Mouse (Mus musculus): ENCODE data around the gene Cldn16. TPM values are rescaled to one million over a fixed set of nuclear protein-coding genes. Genes with fewer than 3 reads are reported as not detected.

Cldn16 gene
- total RNA-seq, 2 experiments from 2014 or later, result not detected

DNA sequence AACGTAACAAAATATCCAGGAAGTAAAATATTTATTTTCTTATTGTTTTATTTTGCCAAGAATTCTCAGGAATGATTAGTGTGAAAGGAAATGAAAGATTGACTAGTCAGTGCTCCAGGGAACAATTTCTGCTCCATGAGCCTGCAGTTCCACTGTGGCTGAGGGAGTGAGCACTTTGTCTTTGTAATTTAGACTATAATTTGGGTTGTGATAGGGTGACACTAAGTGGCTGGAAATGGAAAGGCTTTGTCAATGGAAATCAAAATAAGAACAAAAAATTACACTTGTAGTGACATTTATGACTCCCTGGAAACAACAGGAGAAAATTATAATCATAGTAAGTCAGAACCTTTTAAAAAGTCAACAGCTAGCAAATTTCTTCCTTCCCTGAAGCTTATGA is 69.4 kb downstream of the Cldn16 start:
- intact Hi-C loops (cut with DNase I; ENCODE audit: low total_unique reads), result no loop called here

More for the DNA sequence above, 69.4 kb downstream of the Cldn16 start:
- DNase-seq, result no peak

Other genes starting within 250 kb of the Cldn16 start
- 1 to 10 TPM; 3.4 to 5.5 TPM for gene Cldn1, start 91.3 kb upstream of the Cldn16 start, total RNA-seq (2021)
- not detected for gene Tmem207, start 63.6 kb downstream of the Cldn16 start, total RNA-seq (2021)
- gene Il1rap, start 118.6 kb downstream of the Cldn16 start, total RNA-seq (2021), result 1 to 10 TPM; 3.2 to 3.3 TPM

Data from gastrocnemius, postnatal 14 days (tissue).